Mouse (Mus musculus): Measurements from ENCODE around the gene Foxo3. TPM values are rescaled to one million over a fixed set of nuclear protein-coding genes. Genes with fewer than 3 reads are reported as not detected.

The Foxo3 gene
- total RNA-seq, 2 experiments from 2014 or later, result 22.8 to 45.1 TPM

- DNase-seq, result no peak
- intact Hi-C loops (cut with DNase I; ENCODE audit: low total_unique reads), result no loop called here
Observed at GRCm38 (mm10) chr10:42152426-42153205, 123.9 kb downstream of the Foxo3 start.

GRCm38 (mm10) chr10:42149767-42150166, 126.8 kb downstream of the Foxo3 start:
- no peak for DNase-seq
- intact Hi-C loops (cut with DNase I; ENCODE audit: low total_unique reads), result no loop called here

GRCm38 (mm10) chr10:42148326-42148725, 128.2 kb downstream of the Foxo3 start:
- DNase-seq, result no peak
- intact Hi-C loops (cut with DNase I; ENCODE audit: low total_unique reads), result no loop called here

- intact Hi-C loops (cut with DNase I; ENCODE audit: low total_unique reads), result no loop called here
- DNase-seq, result no peak
Observed at GRCm38 (mm10) chr10:42145221-42145620, 131.3 kb downstream of the Foxo3 start.

- DNase-seq, result no peak
- intact Hi-C loops (cut with DNase I; ENCODE audit: low total_unique reads), result no loop called here
Observed at GRCm38 (mm10) chr10:42144788-42145187, 131.8 kb downstream of the Foxo3 start.

GRCm38 (mm10) chr10:42144176-42144575, 132.4 kb downstream of the Foxo3 start:
- intact Hi-C loops (cut with DNase I; ENCODE audit: low total_unique reads), result no loop called here
- no peak for DNase-seq

- intact Hi-C loops (cut with DNase I; ENCODE audit: low total_unique reads), result no loop called here
- DNase-seq, result no peak
Observed at GRCm38 (mm10) chr10:42142791-42143190, 133.8 kb downstream of the Foxo3 start.

GRCm38 (mm10) chr10:42142081-42142480, 134.5 kb downstream of the Foxo3 start:
- intact Hi-C loops (cut with DNase I; ENCODE audit: low total_unique reads), result no loop called here

GRCm38 (mm10) chr10:42139749-42140148, 136.8 kb downstream of the Foxo3 start:
- intact Hi-C loops (cut with DNase I; ENCODE audit: low total_unique reads), result no loop called here
- DNase-seq, result no peak

More at GRCm38 (mm10) chr10:42142081-42142480, 134.5 kb downstream of the Foxo3 start:
- DNase-seq, result no peak

GRCm38 (mm10) chr10:42134759-42135702, 141.5 kb downstream of the Foxo3 start:
- intact Hi-C loops (cut with DNase I; ENCODE audit: low total_unique reads), result no loop called here
- no peak for DNase-seq

Other genes with a start within 250 kb of the Foxo3 start
- 1 to 10 TPM; 7.8 to 8.6 TPM for gene Afg1l, start 201.8 kb upstream of the Foxo3 start, total RNA-seq (2021)
- gene Snx3, start 225.3 kb upstream of the Foxo3 start, total RNA-seq (2021), result 100 to 1,000 TPM; 136 to 153 TPM